Mouse (Mus musculus) forebrain, embryonic 13.5 days (tissue): ENCODE data around the gene Zfp768. TPM values are rescaled to one million over a fixed set of nuclear protein-coding genes. Genes with fewer than 3 reads are reported as not detected.

Experiments
- ATAC-seq: fragments of 200-750 bp; cut with Nextera tagmentation; 2 replicates; pipeline ENCODE4 v1.8.0; 2017
- H3K27ac ChIP-seq: fragments of 300-500 bp; sonication (generic); 2 replicates; pipeline ENCODE4 v1.5.1; 2015; ENCODE audit warnings: inconsistent platforms, mild to moderate bottlenecking, moderate library complexity
- H3K27me3 ChIP-seq: fragments of 300-500 bp; sonication (generic); 2 replicates; pipeline ENCODE4 v1.6.1; 2015; ENCODE audit warnings: mild to moderate bottlenecking, inconsistent platforms
- H3K36me3 ChIP-seq: fragments of 300-500 bp; sonication (generic); 2 replicates; pipeline ENCODE4 v1.6.1; 2015; ENCODE audit warnings: mild to moderate bottlenecking, inconsistent platforms; ENCODE audit not compliant: poor library complexity, severe bottlenecking
- H3K4me1 ChIP-seq: fragments of 300-500 bp; sonication (generic); 2 replicates; pipeline ENCODE4 v1.6.1; 2015; ENCODE audit warnings: inconsistent platforms
- H3K4me2 ChIP-seq: fragments of 300-500 bp; sonication (generic); 2 replicates; pipeline ENCODE4 v1.6.1; 2015; ENCODE audit warnings: inconsistent platforms, mild to moderate bottlenecking, moderate library complexity
- H3K4me3 ChIP-seq: fragments of 300-500 bp; sonication (generic); 2 replicates; pipeline ENCODE4 v1.5.1; 2015; ENCODE audit warnings: mild to moderate bottlenecking, inconsistent platforms
- H3K9ac ChIP-seq: fragments of 300-500 bp; sonication (generic); 2 replicates; pipeline ENCODE4 v1.6.1; 2015; ENCODE audit warnings: mild to moderate bottlenecking, inconsistent platforms
- H3K9me3 ChIP-seq: fragments of 300-500 bp; sonication (generic); replicated peaks from 2 replicates; pipeline ENCODE4 v1.6.1; 2016; ENCODE audit warnings: inconsistent platforms
- WGBS: fragments of 180-500 bp; shearing (Covaris S2); methylation state at CpG from one replicate; pipeline ENCODE4 v1.1.7; 2015; 5-methylcytosine and 5-hydroxymethylcytosine counted together
- polyA plus RNA-seq: library from polyadenylated mRNA; unstranded; fragments of >200 nt; fragmentation: Nextera tagmentation; extraction: Ambion mirVana; gene quantifications from 2 replicates; pipeline ENCODE4 v1.2.1, GENCODE M21; 2015

The Zfp768 gene
- polyA plus RNA-seq, 1 experiment from 2014 or later, result 11.8 TPM

- H3K27me3 ChIP-seq, result no peaks in the 10 kb centered on the region
- no peak overlapping the region for H3K27ac ChIP-seq
- no peaks in the 10 kb centered on the region for H3K9me3 ChIP-seq
- H3K4me2 ChIP-seq, result no peak overlapping the region
- H3K9ac ChIP-seq, result no peak overlapping the region
- no CpG with 5 or more reads among the region's 2 CpGs for WGBS
- H3K4me1 ChIP-seq, result no peaks in the 10 kb centered on the region
- H3K4me3 ChIP-seq, result no peak overlapping the region
- no peaks in the 10 kb centered on the region for H3K36me3 ChIP-seq
- no peak for ATAC-seq
Measured at GRCm38 (mm10) chr7:127326685-127327084, 18.7 kb downstream of the Zfp768 start.

- no peak for ATAC-seq
- Histone ChIP-seq H3K9ac (no peak overlapping the region), H3K27me3 (no peaks in the 10 kb centered on the region), H3K36me3 (no peaks in the 10 kb centered on the region), H3K4me1 (no peaks in the 10 kb centered on the region), H3K4me3 (no peak overlapping the region), H3K27ac (no peak overlapping the region), H3K9me3 (no peaks in the 10 kb centered on the region), H3K4me2 (no peak overlapping the region)
- 85% methylated on average over 8 of the region's 8 CpGs for WGBS
Measured at GRCm38 (mm10) chr7:127325550-127325949, 19.8 kb downstream of the Zfp768 start.

GRCm38 (mm10) chr7:127324944-127325343 is 20.4 kb downstream of the Zfp768 start:
- Histone ChIP-seq H3K36me3 (no peaks in the 10 kb centered on the region), H3K9me3 (no peaks in the 10 kb centered on the region), H3K4me1 (no peaks in the 10 kb centered on the region), H3K4me2 (no peak overlapping the region), H3K27ac (no peak overlapping the region), H3K27me3 (no peaks in the 10 kb centered on the region), H3K9ac (no peak overlapping the region), H3K4me3 (no peak overlapping the region)
- ATAC-seq, result no peak
- 86% methylated on average over 7 of the region's 7 CpGs for WGBS

GRCm38 (mm10) chr7:127322085-127322484 is 23.3 kb downstream of the Zfp768 start:
- WGBS, result 47% methylated on average over 5 of the region's 5 CpGs
- Histone ChIP-seq H3K9me3 (no peaks in the 10 kb centered on the region), H3K9ac (no peak overlapping the region), H3K4me3 (no peak overlapping the region), H3K27ac (no peak overlapping the region), H3K4me2 (no peak overlapping the region), H3K36me3 (no peaks in the 10 kb centered on the region), H3K27me3 (no peaks in the 10 kb centered on the region), H3K4me1 (no peaks in the 10 kb centered on the region)
- no peak for ATAC-seq

GRCm38 (mm10) chr7:127321106-127321505 is 24.3 kb downstream of the Zfp768 start:
- WGBS, result 81% methylated on average over 4 of the region's 4 CpGs
- no peaks in the 10 kb centered on the region for H3K9me3 ChIP-seq
- H3K4me2 ChIP-seq, result no peak overlapping the region

GRCm38 (mm10) chr7:127313912-127314311 is 31.5 kb downstream of the Zfp768 start:
- no peak overlapping the region for H3K4me2 ChIP-seq
- no peak overlapping the region for H3K27ac ChIP-seq
- no peaks in the 10 kb centered on the region for H3K36me3 ChIP-seq
- ATAC-seq, result no peak
- no peaks in the 10 kb centered on the region for H3K9me3 ChIP-seq
- H3K27me3 ChIP-seq, result 0 out of 2 replicates have a peak, but pooled peaks cover 5% of the 10 kb centered on the region
- H3K9ac ChIP-seq, result no peak overlapping the region
- no peaks in the 10 kb centered on the region for H3K4me1 ChIP-seq
- H3K4me3 ChIP-seq, result no peak overlapping the region
- 43% methylated on average over 8 of the region's 8 CpGs for WGBS

More at GRCm38 (mm10) chr7:127321106-127321505, 24.3 kb downstream of the Zfp768 start:
- Histone ChIP-seq H3K27ac (no peak overlapping the region), H3K4me3 (no peak overlapping the region), H3K36me3 (no peaks in the 10 kb centered on the region), H3K27me3 (no peaks in the 10 kb centered on the region), H3K9ac (no peak overlapping the region), H3K4me1 (no peaks in the 10 kb centered on the region)
- ATAC-seq, result no peak

- H3K27ac ChIP-seq, result no peak overlapping the region
- whole genome bisulfite sequencing, result 76% methylated on average over 12 of the region's 12 CpGs
- H3K4me3 ChIP-seq, result no peak overlapping the region
- H3K4me1 ChIP-seq, result no peaks in the 10 kb centered on the region
- H3K9ac ChIP-seq, result no peak overlapping the region
- no peak overlapping the region for H3K4me2 ChIP-seq
- H3K36me3 ChIP-seq, result no peaks in the 10 kb centered on the region
- H3K27me3 ChIP-seq, result 0 out of 2 replicates have a peak, but pooled peaks cover 5% of the 10 kb centered on the region
- H3K9me3 ChIP-seq, result no peaks in the 10 kb centered on the region
- no peak for ATAC-seq
Measured at GRCm38 (mm10) chr7:127309951-127310350, 35.4 kb downstream of the Zfp768 start.

- Histone ChIP-seq H3K9ac (no peak overlapping the region), H3K9me3 (no peaks in the 10 kb centered on the region), H3K4me3 (no peak overlapping the region), H3K27ac (no peak overlapping the region), H3K36me3 (no peaks in the 10 kb centered on the region), H3K27me3 (0 out of 2 replicates have a peak, but pooled peaks cover 5% of the 10 kb centered on the region), H3K4me2 (no peak overlapping the region), H3K4me1 (no peaks in the 10 kb centered on the region)
- no peak for ATAC-seq
- 58% methylated on average over 4 of the region's 4 CpGs for WGBS
Measured at GRCm38 (mm10) chr7:127308887-127309286, 36.5 kb downstream of the Zfp768 start.

GRCm38 (mm10) chr7:127308431-127308830 is 37.0 kb downstream of the Zfp768 start:
- no peak overlapping the region for H3K9ac ChIP-seq
- H3K36me3 ChIP-seq, result no peaks in the 10 kb centered on the region
- no peak overlapping the region for H3K4me2 ChIP-seq
- WGBS, result 83% methylated on average over 2 of the region's 2 CpGs
- no peak for ATAC-seq
- 0 out of 2 replicates have a peak, but pooled peaks cover 5% of the 10 kb centered on the region for H3K27me3 ChIP-seq
- no peak overlapping the region for H3K4me3 ChIP-seq
- H3K4me1 ChIP-seq, result no peaks in the 10 kb centered on the region
- no peaks in the 10 kb centered on the region for H3K9me3 ChIP-seq
- H3K27ac ChIP-seq, result no peak overlapping the region

GRCm38 (mm10) chr7:127297586-127298193 is 47.7 kb downstream of the Zfp768 start:
- Histone ChIP-seq H3K9ac (no peak overlapping the region), H3K36me3 (no peaks in the 10 kb centered on the region), H3K27me3 (no peaks in the 10 kb centered on the region), H3K27ac (no peak overlapping the region), H3K4me1 (no peaks in the 10 kb centered on the region), H3K9me3 (no peaks in the 10 kb centered on the region), H3K4me2 (no peak overlapping the region), H3K4me3 (no peak overlapping the region)
- ATAC-seq, result no peak
- 97% methylated on average over 5 of the region's 5 CpGs for WGBS

GRCm38 (mm10) chr7:127296786-127297555 is 48.4 kb downstream of the Zfp768 start:
- Histone ChIP-seq H3K4me3 (no peak overlapping the region), H3K9ac (no peak overlapping the region), H3K4me2 (no peak overlapping the region), H3K27ac (no peak overlapping the region), H3K27me3 (no peaks in the 10 kb centered on the region), H3K36me3 (no peaks in the 10 kb centered on the region), H3K9me3 (no peaks in the 10 kb centered on the region), H3K4me1 (no peaks in the 10 kb centered on the region)
- 86% methylated on average over 5 of the region's 5 CpGs for WGBS
- ATAC-seq, result no peak

GRCm38 (mm10) chr7:127296098-127296497 is 49.3 kb downstream of the Zfp768 start, which contains the start of gene Itgal:
TSS of gene Itgal (plus strand) at chr7:127296260.
- no peaks in the 10 kb centered on the region for H3K9me3 ChIP-seq
- 88% methylated on average over 11 of the region's 11 CpGs for WGBS
- no peaks in the 10 kb centered on the region for H3K27me3 ChIP-seq
- no peak within 1 kb of the TSS for H3K27ac ChIP-seq
- H3K9ac ChIP-seq, result no peak within 1 kb of the TSS
- ATAC-seq, result no peak
- no peak within 1 kb of the TSS for H3K4me2 ChIP-seq
- no peaks in the 10 kb centered on the region for H3K4me1 ChIP-seq
- H3K36me3 ChIP-seq, result no peaks in the 10 kb centered on the region
- H3K4me3 ChIP-seq, result no peak within 1 kb of the TSS
